Mouse (Mus musculus) megakaryocyte, embryonic 14.5 days (primary cell): ENCODE results near the gene Fam171a1.

Source experiments
- FLI1 ChIP-seq: IDR thresholded peaks from 2 replicates; pipeline ENCODE4 v1.6.1; 2012; ENCODE audit warnings: low read length, inconsistent platforms, mixed read lengths
- GATA1 ChIP-seq: IDR thresholded peaks from 3 replicates; pipeline ENCODE4 v1.6.1; 2012; ENCODE audit warnings: mixed read lengths, low read length, inconsistent platforms, borderline replicate concordance

DNA sequence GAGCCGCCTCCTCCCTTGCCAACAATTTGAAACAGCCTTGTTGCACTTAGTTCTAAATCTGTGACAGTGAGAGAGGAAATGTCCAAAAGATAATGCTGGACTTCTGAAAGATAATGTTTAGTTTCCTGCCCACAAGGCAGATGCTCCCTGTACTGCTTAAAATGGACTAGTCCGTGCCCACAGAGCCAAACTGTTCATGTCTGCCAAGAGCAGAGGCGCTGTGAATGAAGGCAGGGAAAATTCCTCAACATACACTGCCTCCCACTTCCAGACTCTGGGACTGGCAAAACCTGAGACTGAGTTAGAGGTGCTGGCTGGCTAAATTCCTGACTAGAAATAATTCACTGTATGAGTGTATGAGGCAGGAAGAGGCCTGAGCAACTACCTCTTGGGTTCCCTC lies 58.6 kb downstream of the Fam171a1 start:
- TF ChIP-seq GATA1 (no peak), FLI1 (no peak)
